Mouse (Mus musculus): ENCODE data around the gene Uso1.

DNA sequence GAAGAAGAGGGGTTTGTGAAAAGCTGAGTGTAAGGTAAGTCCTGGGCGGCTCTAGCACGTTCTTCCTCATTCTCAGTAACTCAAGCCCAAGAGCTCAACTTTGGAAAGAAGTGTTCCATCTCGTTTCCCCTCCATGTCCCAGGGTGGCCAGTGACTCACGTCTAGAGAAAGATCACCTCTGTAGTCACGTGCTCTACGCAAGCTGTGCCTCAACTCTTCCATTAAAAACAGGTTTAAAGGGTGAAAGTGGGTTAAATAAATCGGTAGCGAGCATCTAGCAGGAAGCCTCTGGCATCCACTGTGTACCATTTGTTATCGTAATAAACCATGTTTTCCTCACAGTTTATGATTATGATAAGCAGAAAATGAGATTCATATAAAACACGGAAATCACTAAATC, 94.1 kb downstream of the Uso1 start:
- TF ChIP-seq CTCF (IDR thresholded peaks at IDR 0.05; ENCODE audit: extremely low read depth, insufficient read length, insufficient replicate concordance, low read depth, low read length) (no peak), POLR2A (IDR thresholded peaks at IDR 0.05; ENCODE audit: low read depth, low read length) (no peak)

Data from small intestine, adult 2 months (tissue).